1 mouse cellular context compared by ENCODE assay signal in the genomic region with DNA sequence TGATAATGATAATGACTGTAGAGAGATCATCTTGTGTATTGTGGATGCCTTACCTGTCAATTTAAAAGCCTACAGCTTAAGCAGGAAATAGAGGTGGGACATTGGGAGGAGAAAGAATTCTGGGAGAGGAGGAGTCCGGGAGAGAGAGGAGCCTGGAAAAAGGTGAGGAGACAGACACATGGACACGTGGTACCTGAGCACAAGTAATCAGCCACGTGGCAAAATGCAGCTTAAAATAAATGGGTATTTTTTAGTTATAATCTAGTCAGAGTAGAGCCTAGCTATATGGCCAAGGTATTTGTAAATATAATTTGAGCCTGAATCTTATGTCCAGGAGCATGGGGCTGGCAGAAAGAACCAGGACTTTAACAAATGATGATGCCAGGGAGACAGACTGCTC.
TF ChIP-seq lines count a peak whose summit lies in the region.

No protein-coding gene starts in this region.

TF ChIP-seq in CH12.LX, 34 proteins besides CTCF, POLR2A, EP300 and RAD21:
- peak; percentile 73; the same call in 1 of the 2 replicates for TF ChIP-seq MXI1 (IDR thresholded peaks at IDR 0.05; ENCODE audit: low read depth, low read length)
- 0 out of 2 replicates have a peak, but pooled peaks have one; percentile 17 for TF ChIP-seq BHLHE40 (IDR thresholded peaks at IDR 0.05; ENCODE audit: low read depth, low read length)
- no peak for TF ChIP-seq USF2 (conservative IDR thresholded peaks at IDR 0.05; ENCODE audit: low read depth, low read length)
- peak; percentile 97 for TF ChIP-seq MYC (IDR thresholded peaks at IDR 0.05; ENCODE audit: low read depth, low read length)
- TF ChIP-seq MAX (IDR thresholded peaks at IDR 0.05; ENCODE audit: low read length): peak; percentile 89
